Comparison of ENCODE assay signal across 25 mouse cellular contexts in the genomic region with DNA sequence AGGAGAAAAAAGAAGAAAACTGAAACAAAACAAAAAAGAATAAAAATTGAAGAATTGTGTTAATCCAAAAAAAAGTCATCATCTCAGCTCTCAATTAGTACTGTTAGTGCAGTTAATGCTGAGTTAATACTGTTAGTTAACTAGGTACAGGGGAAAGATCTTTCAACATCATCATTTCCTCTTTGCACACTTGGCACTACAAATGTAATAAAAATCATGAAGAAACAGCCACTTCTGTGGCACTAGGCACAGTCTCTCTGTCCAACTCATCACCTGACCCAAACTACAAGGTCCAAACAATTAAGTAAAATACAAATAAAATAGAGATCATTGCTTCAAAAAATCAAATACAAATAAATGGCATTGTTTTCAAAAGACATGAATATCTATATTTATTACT. TPM values are rescaled to one million over a fixed set of nuclear protein-coding genes. Genes with fewer than 3 reads are reported as not detected.
DNase-seq lines count a peak whose midpoint lies in the region; ATAC-seq and TF ChIP-seq lines count a peak whose summit lies in the region.
"Had no signal": no experiment of that assay in that cellular context is flagged by ENCODE, and none has a peak within 500 bp of the region (broad histone marks: within the 10 kb centered on the region; RNA-seq: fewer than 3 reads in every experiment).

No protein-coding gene starts in this region.

- ATAC-seq in liver, embryonic 11.5 days (replicated peaks; ENCODE audit: low FRiP score) = no peak
- ATAC-seq: activated CD4-positive, CD25-positive, alpha-beta regulatory T cell, adult 4 months; CD4-positive, CD25-positive, alpha-beta regulatory T cell, adult 4 months; Patski had no signal

- DNase-seq in kidney, adult 2 months = peak; percentile 54
- DNase-seq in kidney, postnatal 14 days = no peak
- peak; percentile 65 for DNase-seq in kidney, adult 9 months
- no peak for DNase-seq in kidney, postnatal 4 days
- DNase-seq in liver, adult 2 months (ENCODE audit: extremely low read depth, low read depth, low spot score) = peak; percentile 92
- DNase-seq in liver, embryonic 11.5 days (ENCODE audit: low spot score) = no peak
- DNase-seq: adrenal gland, adult 2 months; adrenal gland, adult 8-10 months; adrenal gland, postnatal 10 days; adrenal gland, postnatal 14 days; adrenal gland, postnatal 25 days; adrenal gland, postnatal 36 days; B cell, adult 2 months; cerebellum, adult 11 months; cerebellum, adult 11-12 months; cerebellum, adult 18-20 months had no signal

- no peak overlapping the region for H3K4me3 ChIP-seq in kidney, adult 2 months (ENCODE audit: insufficient read depth, low read depth, low read length)
- H3K4me3 ChIP-seq in liver, adult 2 months (ENCODE audit: insufficient read depth, low read depth, low read length) = no peak overlapping the region
- no peak overlapping the region for H3K4me3 ChIP-seq in liver, embryonic 11.5 days (ENCODE audit: low read depth, low read length)

- TF ChIP-seq POLR2A in kidney, adult 2 months (IDR thresholded peaks at IDR 0.05; ENCODE audit: low read depth, low read length) = no peak
- TF ChIP-seq POLR2A in liver, adult 2 months (IDR thresholded peaks at IDR 0.05; ENCODE audit: extremely low read depth, insufficient read depth, low read length) = no peak

- TF ChIP-seq CTCF in kidney, adult 2 months (conservative IDR thresholded peaks at IDR 0.05; ENCODE audit: insufficient read depth, insufficient read length, low read depth, low read length) = no peak
- no peak for TF ChIP-seq CTCF in liver, adult 2 months (IDR thresholded peaks at IDR 0.05; ENCODE audit: low read depth, low read length)

- H3K9ac ChIP-seq in liver, adult 2 months (ENCODE audit: low read depth, low read length) = no peak overlapping the region
- H3K9ac ChIP-seq in liver, embryonic 11.5 days (ENCODE audit: low read depth, low read length) = no peak overlapping the region

- no peak overlapping the region for H3K4me2 ChIP-seq in liver, embryonic 11.5 days

- no peak overlapping the region for H3K27ac ChIP-seq in kidney, adult 2 months (ENCODE audit: insufficient read depth, low read depth, low read length)
- no peak overlapping the region for H3K27ac ChIP-seq in liver, adult 2 months (replicated peaks; ENCODE audit: insufficient read depth, low read depth, low read length)
- no peak overlapping the region for H3K27ac ChIP-seq in liver, embryonic 11.5 days (ENCODE audit: low read depth, low read length)

- H3K27me3 ChIP-seq in kidney, adult 2 months (replicated peaks; ENCODE audit: control insufficient read depth, insufficient read depth, low read length) = no peaks in the 10 kb centered on the region
- no peaks in the 10 kb centered on the region for H3K27me3 ChIP-seq in liver, adult 2 months (ENCODE audit: control insufficient read depth, insufficient read depth, low read length)
- H3K27me3 ChIP-seq in liver, embryonic 11.5 days (replicated peaks; ENCODE audit: control insufficient read depth, insufficient read depth, low read length) = no peaks in the 10 kb centered on the region

- no peaks in the 10 kb centered on the region for H3K9me3 ChIP-seq in liver, embryonic 11.5 days (ENCODE audit: control insufficient read depth, low read length)
- H3K9me3 ChIP-seq: G1E had no signal

- no peaks in the 10 kb centered on the region; the same call in 1 of the 2 replicates for H3K79me2 ChIP-seq in liver, adult 2 months (ENCODE audit: control insufficient read depth, insufficient read depth, low read length)

- no peaks in the 10 kb centered on the region; the same call in 1 of the 2 replicates for H3K36me3 ChIP-seq in kidney, adult 2 months (ENCODE audit: control insufficient read depth, insufficient read depth, low read length)
- H3K36me3 ChIP-seq in liver, adult 2 months (ENCODE audit: control insufficient read depth, insufficient read depth, low read length) = peaks cover 12% of the 10 kb centered on the region
- H3K36me3 ChIP-seq in liver, embryonic 11.5 days (ENCODE audit: control insufficient read depth, insufficient read depth, low read length) = no peaks in the 10 kb centered on the region
- H3K36me3 ChIP-seq: G1E had no signal

- H3K4me1 ChIP-seq in kidney, adult 2 months (ENCODE audit: control insufficient read depth, insufficient read depth, low read length) = no peaks in the 10 kb centered on the region; the same call in 1 of the 2 replicates
- peaks cover 13% of the 10 kb centered on the region; the same call in 1 of the 2 replicates for H3K4me1 ChIP-seq in liver, adult 2 months (ENCODE audit: control insufficient read depth, insufficient read depth, low read length)
- no peaks in the 10 kb centered on the region for H3K4me1 ChIP-seq in liver, embryonic 11.5 days (replicated peaks; ENCODE audit: control insufficient read depth, insufficient read depth, low read length)

RNA-seq across cellular contexts. Expression of a gene that starts 2.9 kb away (rescaled TPM):
- 78.0 and 92.8 TPM in 2 replicates for polyA plus RNA-seq in kidney, adult 2 months (2012; rRNA removed)
- total RNA-seq in liver, adult 2 months (2014; rRNA removed) = 3,097 and 4,003 TPM in 2 replicates
- 2,786 and 2,859 TPM in 2 replicates for polyA plus RNA-seq in liver, adult 2 months (2012; rRNA removed)
- not detected in 2 replicates for polyA plus RNA-seq in liver, embryonic 11.5 days (2014; fragmentation: Nextera tagmentation; extraction: Ambion mirVana)
- total RNA-seq: CH12.LX, ES-E14, MEL had no signal
- polyA plus RNA-seq: brain, embryonic 14.5 days; C2C12; G1E; Patski had no signal

RNA-seq across cellular contexts. Expression of a gene that starts 27.0 kb away (rescaled TPM):
- polyA plus RNA-seq in kidney, adult 2 months (2012; rRNA removed) = 0.05 and 0.10 TPM in 2 replicates
- not detected in 2 replicates for total RNA-seq in liver, adult 2 months (2014; rRNA removed)
- 0.07 TPM in 1 of 2 replicates, not detected in the other for polyA plus RNA-seq in liver, adult 2 months (2012; rRNA removed)
- polyA plus RNA-seq in liver, embryonic 11.5 days (2014; fragmentation: Nextera tagmentation; extraction: Ambion mirVana) = 0.58 TPM in 1 of 2 replicates, not detected in the other
- total RNA-seq: adrenal gland, adult 2 months; adrenal gland, adult 8-10 months; adrenal gland, postnatal 10 days; adrenal gland, postnatal 14 days; adrenal gland, postnatal 25 days; adrenal gland, postnatal 36 days; CH12.LX; G1E; MEL had no signal
- polyA plus RNA-seq: adrenal gland, adult 2 months; C2C12; G1E; Patski had no signal

Comparison
In these comparisons a context has a peak if more than half of its experiments do, and no peak if none do; other contexts are left out.
1. DNase-seq: peak in kidney, adult 2 months (single experiment), kidney, adult 9 months (single experiment) and liver, adult 2 months (single experiment); none in kidney, postnatal 14 days (single experiment), kidney, postnatal 4 days (0 of 2) and liver, embryonic 11.5 days (single experiment).
2. RNA of a gene that starts 2.9 kb away (polyA plus RNA-seq): 2,786 to 2,859 TPM in liver, adult 2 months and 78.0 to 92.8 TPM in kidney, adult 2 months; not detected in liver, embryonic 11.5 days; every median in the first group is over 10 times any median in the second.